Comparison of ENCODE assay signal across 27 mouse cellular contexts in genomic region chr2:148488885-148489284, GRCm38 (mm10). TPM values are rescaled to one million over a fixed set of nuclear protein-coding genes. Genes with fewer than 3 reads are reported as not detected.
DNase-seq lines count a peak whose midpoint lies in the region; ATAC-seq and TF ChIP-seq lines count a peak whose summit lies in the region.
"Had no signal": no experiment of that assay in that cellular context is flagged by ENCODE, and none has a peak within 500 bp of the region (broad histone marks: within the 10 kb centered on the region; RNA-seq: fewer than 3 reads in every experiment).

No protein-coding gene starts in this region.

- H3K9me3 ChIP-seq in heart, embryonic 11.5 days (replicated peaks; ENCODE audit: control insufficient read depth, low read length) = no peaks in the 10 kb centered on the region
- no peaks in the 10 kb centered on the region for H3K9me3 ChIP-seq in kidney, embryonic 15.5 days (replicated peaks)
- H3K9me3 ChIP-seq: embryonic facial prominence, embryonic 10.5 days; embryonic facial prominence, embryonic 15.5 days; forebrain, embryonic 12.5 days; heart, embryonic 12.5 days; limb, embryonic 12.5 days; midbrain, embryonic 12.5 days had no signal

- no peaks in the 10 kb centered on the region; the same call in 1 of the 2 replicates for H3K79me2 ChIP-seq in macrophage (ENCODE audit: inconsistent target)

- H3K36me3 ChIP-seq in heart, embryonic 11.5 days (ENCODE audit: control insufficient read depth, insufficient read depth, low read length) = no peaks in the 10 kb centered on the region
- H3K36me3 ChIP-seq in macrophage (ENCODE audit: inconsistent target) = no peaks in the 10 kb centered on the region
- H3K36me3 ChIP-seq in kidney, embryonic 15.5 days = no peaks in the 10 kb centered on the region
- H3K36me3 ChIP-seq: embryonic facial prominence, embryonic 10.5 days; embryonic facial prominence, embryonic 15.5 days; forebrain, embryonic 12.5 days; heart, embryonic 12.5 days; limb, embryonic 12.5 days; midbrain, embryonic 12.5 days had no signal

- no peak overlapping the region for H3K4me2 ChIP-seq in heart, embryonic 11.5 days
- no peak overlapping the region for H3K4me2 ChIP-seq in kidney, embryonic 15.5 days
- H3K4me2 ChIP-seq: embryonic facial prominence, embryonic 15.5 days; forebrain, embryonic 12.5 days; heart, embryonic 12.5 days; hindbrain, embryonic 14.5 days; limb, embryonic 12.5 days; midbrain, embryonic 12.5 days had no signal

- H3K4me3 ChIP-seq in heart, embryonic 11.5 days (ENCODE audit: low read depth, low read length) = no peak overlapping the region
- H3K4me3 ChIP-seq in bone marrow macrophage, adult 2 months (ENCODE audit: insufficient read depth, low read length) = no peak overlapping the region
- H3K4me3 ChIP-seq in macrophage (ENCODE audit: inconsistent target) = no peak overlapping the region
- H3K4me3 ChIP-seq in kidney, embryonic 15.5 days (replicated peaks) = no peak overlapping the region
- H3K4me3 ChIP-seq: embryonic facial prominence, embryonic 10.5 days; embryonic facial prominence, embryonic 15.5 days; forebrain, embryonic 12.5 days; heart, embryonic 12.5 days; left cerebral cortex, adult 2 months; limb, embryonic 12.5 days; midbrain, embryonic 12.5 days had no signal

- no peaks in the 10 kb centered on the region for H3K27me3 ChIP-seq in heart, embryonic 11.5 days (ENCODE audit: control insufficient read depth, insufficient read depth, low read length)
- H3K27me3 ChIP-seq in kidney, embryonic 15.5 days = no peaks in the 10 kb centered on the region
- H3K27me3 ChIP-seq: embryonic facial prominence, embryonic 15.5 days; forebrain, embryonic 12.5 days; heart, embryonic 12.5 days; limb, embryonic 12.5 days; midbrain, embryonic 12.5 days; Patski had no signal

- 82% methylated on average over 2 of the region's 2 CpGs for WGBS in heart, embryonic 11.5 days (ENCODE audit: insufficient replicate concordance)
- 0% methylated on average over 2 of the region's 2 CpGs for WGBS in macrophage (ENCODE audit: missing documents)
- 89% methylated on average over 2 of the region's 2 CpGs for WGBS in kidney, embryonic 15.5 days

- no peak overlapping the region for H3K9ac ChIP-seq in heart, embryonic 11.5 days (ENCODE audit: low read depth, low read length)
- no peak overlapping the region for H3K9ac ChIP-seq in kidney, embryonic 15.5 days
- H3K9ac ChIP-seq: embryonic facial prominence, embryonic 15.5 days; forebrain, embryonic 12.5 days; forebrain, postnatal 0 days; heart, embryonic 12.5 days; hindbrain, embryonic 14.5 days; limb, embryonic 12.5 days; midbrain, embryonic 12.5 days had no signal

- ATAC-seq in heart, embryonic 11.5 days (replicated peaks; ENCODE audit: insufficient number of reproducible peaks, low FRiP score, low TSS enrichment) = no peak
- ATAC-seq in neutrophil, adult 5-6 weeks (ENCODE audit: extremely low read depth, insufficient number of reproducible peaks, low FRiP score, poor library complexity, severe bottlenecking) = peak; percentile 30; the same call in 1 of the 2 replicates
- ATAC-seq in kidney, embryonic 15.5 days (replicated peaks; ENCODE audit: low FRiP score) = no peak
- ATAC-seq: forebrain, postnatal 0 days; intestine, postnatal 0 days; Patski had no signal

- no peak for TF ChIP-seq CTCF in bone marrow macrophage, adult 2 months (IDR thresholded peaks at IDR 0.05; ENCODE audit: low read depth, low read length)

- no peak for TF ChIP-seq POLR2A in bone marrow macrophage, adult 2 months (IDR thresholded peaks at IDR 0.05; ENCODE audit: borderline replicate concordance, low read depth, low read length)

- peaks cover 6% of the 10 kb centered on the region; the same call in 1 of the 2 replicates for H3K4me1 ChIP-seq in heart, embryonic 11.5 days (ENCODE audit: control insufficient read depth, insufficient read depth, low read length)
- peaks cover 74% of the 10 kb centered on the region for H3K4me1 ChIP-seq in bone marrow macrophage, adult 2 months (ENCODE audit: control insufficient read depth, insufficient read depth, low read length)
- 0 out of 2 replicates have a peak, but pooled peaks cover 6% of the 10 kb centered on the region for H3K4me1 ChIP-seq in kidney, embryonic 15.5 days
- H3K4me1 ChIP-seq: embryonic facial prominence, embryonic 10.5 days; embryonic facial prominence, embryonic 15.5 days; forebrain, embryonic 12.5 days; limb, embryonic 12.5 days; midbrain, embryonic 12.5 days had no signal

- no peak overlapping the region for H3K27ac ChIP-seq in heart, embryonic 11.5 days (ENCODE audit: low read depth, low read length)
- H3K27ac ChIP-seq in bone marrow macrophage, adult 2 months (ENCODE audit: insufficient read depth, low read depth, low read length) = peak overlapping the region; percentile 99
- H3K27ac ChIP-seq in macrophage = peak overlapping the region; percentile 99
- no peak overlapping the region for H3K27ac ChIP-seq in kidney, embryonic 15.5 days
- H3K27ac ChIP-seq: embryonic facial prominence, embryonic 10.5 days; embryonic facial prominence, embryonic 15.5 days; forebrain, embryonic 12.5 days; hindbrain, embryonic 14.5 days; left cerebral cortex, adult 2 months; limb, embryonic 12.5 days; midbrain, embryonic 12.5 days had no signal

- peak; percentile 93 for DNase-seq in heart, adult 11 months
- DNase-seq in thymus, adult 18-20 months = no peak
- DNase-seq: adrenal gland, postnatal 10 days; cerebellum, adult 18-20 months; cerebellum, postnatal 10 days; forebrain, postnatal 0 days; gastrocnemius, postnatal 10 days; heart, postnatal 4 days; kidney, adult 9 months; kidney, postnatal 14 days; thymus, postnatal 25 days had no signal

RNA-seq across cellular contexts. Expression of gene Cd93, which starts 45.5 kb away (rescaled TPM):
- 22.9 and 23.1 TPM in 2 replicates for polyA plus RNA-seq in heart, embryonic 11.5 days (2014; fragmentation: Nextera tagmentation; extraction: Ambion mirVana)
- 338 and 370 TPM in 2 replicates for polyA plus RNA-seq in bone marrow macrophage, adult 2 months (2012; ENCODE audit: insufficient read depth, insufficient read length, missing spikeins)
- total RNA-seq in macrophage (2018; cell fraction: chromatin; rRNA removed) = 100 to 1,000 TPM in 15 of 26 experiments, 10 to 100 TPM in 11; 16.5 to 157 (median 107) TPM
- 100 to 1,000 TPM; 154 to 389 (median 241) TPM for total RNA-seq in macrophage (2018; cell fraction: cytosol; rRNA removed)
- 100 to 1,000 TPM in 25 of 26 experiments, 10 to 100 TPM in 1; 88.6 to 676 (median 368) TPM for total RNA-seq in macrophage (2018; cell fraction: nucleus; rRNA removed)
- polyA plus RNA-seq in macrophage (2018) = 156 to 277 TPM (median 258 TPM) in 3 replicates
- 15.1 and 15.7 TPM in 2 replicates for total RNA-seq in neutrophil, adult 5-6 weeks (2017)
- 16.3 and 17.1 TPM in 2 replicates for polyA plus RNA-seq in kidney, embryonic 15.5 days (2015; fragmentation: Nextera tagmentation; extraction: Ambion mirVana)
- total RNA-seq: MEL had no signal

Comparison
In these comparisons a context has a peak if more than half of its experiments do, and no peak if none do; other contexts are left out.
1. H3K27ac ChIP-seq: peak in bone marrow macrophage, adult 2 months (single experiment) and macrophage (single experiment); none in heart, embryonic 11.5 days (single experiment) and kidney, embryonic 15.5 days (single experiment).